Mouse (Mus musculus): ENCODE results near the gene Hist1h1c.

GRCm38 (mm10) chr13:23729192-23729525 is 9.4 kb upstream of the Hist1h1c start:
- no peak for TF ChIP-seq CTCF (IDR thresholded peaks at IDR 0.05; ENCODE audit: borderline replicate concordance, extremely low read depth, insufficient read depth, insufficient read length)
- TF ChIP-seq POLR2A (IDR thresholded peaks at IDR 0.05; ENCODE audit: borderline replicate concordance, extremely low read depth, insufficient read depth, insufficient read length, poor library complexity, severe bottlenecking) = no peak

Measured in brain, embryonic 14.5 days (tissue).